Mouse (Mus musculus) layer of hippocampus, adult 11-12 months (tissue): Measurements from ENCODE around the gene Tle4.

Experiments
- DNase-seq: peaks from one replicate; pipeline ENCODE4 v3.0.0; 2022; ENCODE audit warnings: low spot score

The Tle4 gene

DNA sequence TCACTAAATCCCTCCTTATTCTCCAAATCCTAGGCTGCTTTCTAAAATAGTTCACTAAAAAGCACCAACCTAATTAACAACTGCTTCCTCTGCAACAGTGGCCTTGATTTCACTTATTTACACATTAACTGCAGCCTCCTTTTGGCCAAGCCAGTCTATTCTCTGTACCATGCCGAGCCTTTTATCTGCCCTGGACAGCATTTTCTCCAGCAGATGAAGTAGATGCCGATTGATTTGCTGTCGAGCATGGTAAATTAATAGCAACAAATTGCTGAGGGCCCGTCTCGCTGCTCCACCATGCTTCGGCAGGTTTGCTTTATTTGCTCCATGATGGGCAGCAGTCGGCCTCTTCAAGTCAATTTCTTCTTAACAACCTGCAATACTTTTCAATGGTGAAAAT is 7.7 kb downstream of the Tle4 start:
- DNase-seq = no peak

DNA sequence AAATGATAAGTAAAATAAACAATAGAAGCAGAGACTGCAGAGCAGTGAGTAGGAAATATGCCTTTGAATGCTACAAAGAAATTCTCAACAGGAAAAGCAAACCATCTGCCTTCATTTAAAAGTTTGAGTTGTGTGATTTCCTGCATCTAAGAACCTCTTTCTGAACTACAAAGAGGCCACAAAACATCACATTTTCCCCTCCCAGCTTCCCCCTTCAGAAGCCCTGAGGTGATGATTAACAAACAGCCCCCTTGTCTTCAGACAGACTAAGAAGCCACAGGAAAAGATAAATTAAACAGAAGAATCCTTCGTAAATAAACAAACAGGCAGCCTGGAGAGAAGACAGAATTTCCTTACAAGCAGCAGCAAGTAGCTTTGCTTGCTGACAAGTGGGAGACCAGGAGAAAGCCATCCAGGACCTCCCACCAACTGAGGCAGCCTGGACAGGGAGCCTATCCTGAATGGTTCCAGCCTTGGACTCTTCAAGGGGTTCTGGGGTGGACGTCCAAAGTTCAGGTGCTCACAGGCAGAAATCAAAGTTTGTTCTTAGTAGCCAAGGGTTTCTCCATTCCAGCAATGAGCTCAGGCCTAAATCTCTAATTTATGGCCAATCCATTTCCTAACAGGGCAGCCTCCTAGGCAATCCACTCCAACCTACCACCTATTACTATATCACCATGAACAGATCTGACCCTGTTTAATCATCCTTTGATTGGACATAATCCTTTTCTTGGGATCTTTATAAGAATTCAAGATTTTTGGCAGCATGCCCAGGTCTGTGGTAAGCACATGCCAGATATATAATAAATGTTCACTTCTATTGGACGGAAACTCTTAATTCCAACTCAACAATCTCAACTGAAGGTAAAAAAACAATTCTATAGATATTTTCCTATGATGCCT is 9.4 kb downstream of the Tle4 start:
- DNase-seq = no peak

DNA sequence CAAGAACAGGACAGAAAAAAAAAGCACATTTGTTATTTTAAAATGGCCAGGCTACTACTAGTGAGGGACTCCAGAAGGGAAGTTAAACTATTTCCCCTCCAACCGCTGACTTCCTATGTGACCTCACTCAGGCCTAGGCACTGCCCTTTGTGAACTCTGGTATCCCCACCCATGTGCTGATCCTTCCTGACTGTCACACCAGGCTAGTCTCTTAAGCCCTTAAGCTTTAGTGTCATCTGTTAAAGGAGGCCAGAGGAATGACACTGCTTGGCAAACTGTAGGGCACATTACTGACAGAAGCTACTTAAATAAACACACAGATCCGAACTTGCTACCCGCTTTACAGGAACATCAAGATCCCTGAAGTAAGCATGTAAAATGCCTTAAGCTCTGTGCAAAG is 11.7 kb downstream of the Tle4 start:
- DNase-seq = no peak

DNA sequence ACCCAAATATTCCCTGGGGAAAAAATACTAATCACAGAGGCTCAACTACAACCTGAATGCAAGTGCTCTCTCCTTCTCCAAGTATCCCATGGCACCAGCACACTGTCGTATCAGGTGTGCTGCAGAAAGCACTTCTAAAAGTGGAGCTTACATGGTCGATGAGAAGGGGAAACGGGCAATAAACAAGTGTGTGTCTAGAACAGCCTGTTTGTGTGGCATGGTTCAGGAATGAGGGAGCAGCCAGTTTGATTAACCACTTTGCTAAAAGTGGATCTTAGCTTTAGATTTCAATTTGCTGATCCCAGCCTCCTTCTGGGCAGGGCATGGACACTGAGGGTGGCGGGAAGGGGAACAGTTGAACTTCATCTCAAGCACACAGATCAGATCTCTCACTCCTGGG is 12.1 kb downstream of the Tle4 start:
- no peak for DNase-seq

DNA sequence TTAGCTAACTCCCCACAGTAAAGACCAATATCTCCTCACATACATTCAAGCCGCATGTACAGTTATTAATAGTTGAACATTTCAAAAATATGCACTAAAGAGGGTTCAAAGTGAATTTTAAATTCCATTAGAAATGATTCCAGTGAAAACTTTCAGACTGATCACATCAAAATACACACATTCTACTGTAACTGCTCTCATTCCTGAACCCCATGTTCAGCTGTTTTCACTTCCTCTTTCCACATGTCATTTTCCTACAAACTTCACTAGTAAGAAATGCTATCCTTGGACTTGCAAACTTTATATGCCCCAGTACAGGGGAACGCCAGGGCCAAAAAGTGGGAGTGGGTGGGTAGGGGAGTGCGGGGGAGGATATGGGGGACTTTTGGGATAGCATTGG is 12.6 kb downstream of the Tle4 start:
- DNase-seq = no peak

DNA sequence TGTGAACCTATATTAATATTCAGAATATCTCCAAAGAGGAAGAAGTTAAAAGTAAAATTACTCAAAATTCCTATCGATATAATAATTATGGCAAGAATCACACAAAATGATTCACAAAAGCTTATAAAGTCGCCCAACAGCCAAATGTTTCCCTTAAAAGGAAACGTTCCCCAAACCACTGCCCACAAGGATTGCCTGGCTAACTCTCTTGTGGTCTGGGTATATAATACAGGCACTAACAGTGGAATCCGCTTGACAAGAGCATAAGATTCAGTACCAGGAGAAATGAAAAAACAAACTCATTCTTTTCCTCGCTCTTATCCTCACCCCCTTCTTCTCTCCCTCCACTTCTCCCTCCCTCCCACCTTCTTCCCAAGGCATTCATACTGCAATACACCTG is 19.2 kb downstream of the Tle4 start:
- no peak for DNase-seq

DNA sequence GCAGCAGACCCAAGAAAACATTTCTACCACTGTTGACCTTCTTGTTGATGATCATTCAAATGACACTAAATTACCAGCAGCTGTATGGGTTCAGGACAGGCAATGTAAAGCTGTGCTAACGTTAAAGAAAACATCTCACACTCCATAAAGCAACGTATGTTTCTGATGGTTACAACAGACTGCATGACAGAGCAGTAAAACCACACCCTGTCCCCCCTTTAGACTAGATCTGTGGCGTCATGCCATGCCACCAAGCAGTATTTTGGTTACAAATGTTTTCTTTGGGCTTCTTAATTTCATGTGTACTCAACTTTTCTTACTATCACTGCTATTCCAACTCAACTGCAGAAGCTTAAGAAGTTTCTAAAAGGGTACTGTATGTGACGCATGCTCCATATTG is 19.8 kb downstream of the Tle4 start:
- no peak for DNase-seq

DNA sequence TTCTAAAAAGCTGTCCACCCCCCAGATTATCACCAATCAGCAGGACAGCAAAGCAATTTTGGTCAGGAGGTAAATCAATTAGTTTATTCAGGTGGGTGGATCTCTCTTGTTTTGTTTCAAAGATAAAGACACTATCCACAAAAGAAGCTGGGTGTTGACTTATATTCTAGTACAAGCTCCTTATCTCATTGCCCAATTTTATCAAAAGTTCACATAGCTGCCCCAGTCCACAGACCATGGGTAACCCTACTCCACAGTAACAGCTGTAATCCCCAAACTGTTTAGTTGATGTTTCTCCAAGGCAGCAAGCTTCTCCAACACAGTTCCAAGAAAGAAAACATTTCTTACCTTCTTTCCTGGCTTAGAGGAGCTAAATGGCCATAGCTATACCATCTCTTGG is 21.5 kb downstream of the Tle4 start:
- no peak for DNase-seq

DNA sequence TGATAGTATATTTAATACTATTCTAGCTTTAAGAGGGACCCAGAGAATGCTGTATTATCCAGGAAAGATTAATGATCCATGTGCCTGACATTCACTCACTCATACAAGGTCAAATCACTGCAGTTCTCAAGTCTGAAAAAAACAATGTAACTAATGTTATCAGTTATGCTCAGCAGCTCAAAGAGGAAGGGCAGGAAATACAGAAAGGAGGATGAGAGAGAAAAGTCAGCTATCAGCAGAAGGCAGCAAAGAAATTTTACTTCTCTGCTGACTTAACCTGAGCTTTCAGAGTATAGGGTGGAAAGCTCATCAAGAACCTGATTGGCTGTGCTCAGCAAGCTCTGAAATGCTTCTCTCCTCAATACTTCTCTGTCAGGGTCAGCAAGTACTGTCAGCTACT is 29.0 kb downstream of the Tle4 start:
- no peak for DNase-seq

DNA sequence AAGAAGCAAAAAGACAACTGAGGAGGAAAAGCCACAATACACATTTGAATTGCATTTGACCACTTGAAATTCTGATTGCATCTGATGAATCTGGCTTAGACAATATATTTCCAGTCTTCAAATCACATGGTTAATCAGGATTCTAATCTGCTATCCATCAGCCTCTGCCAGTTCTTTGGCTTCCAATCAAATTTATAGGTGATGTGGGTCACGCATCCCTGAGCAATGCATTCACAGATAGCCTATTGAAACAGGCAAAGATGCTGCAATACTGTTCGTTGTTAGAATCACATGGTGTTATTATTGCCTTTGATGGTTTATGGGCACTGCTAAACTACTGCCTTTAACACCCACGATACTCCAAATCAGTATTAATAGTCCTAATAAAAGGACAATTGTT is 30.8 kb downstream of the Tle4 start:
- no peak for DNase-seq

DNA sequence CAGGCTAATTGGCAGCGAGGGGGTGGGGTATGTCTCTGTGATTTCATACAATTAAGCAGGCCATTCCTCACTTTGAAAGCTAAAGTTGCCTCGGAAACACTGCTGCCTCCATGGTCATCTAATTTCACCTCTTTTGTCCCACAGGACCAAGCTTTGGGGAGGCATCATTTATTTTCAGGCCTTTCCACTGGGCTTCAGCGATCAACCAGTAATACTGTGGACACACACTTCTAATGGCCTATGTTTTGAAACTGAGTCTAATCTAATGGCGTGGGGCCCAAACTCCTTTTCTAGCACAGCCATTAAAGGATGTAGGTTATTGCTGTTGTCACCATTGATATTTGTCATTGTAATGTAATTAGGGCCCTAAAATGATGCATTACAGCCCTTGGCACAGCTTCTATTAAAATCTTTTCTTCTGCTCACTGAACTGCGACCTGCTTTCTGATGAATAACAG is 31.3 kb downstream of the Tle4 start:
- DNase-seq = peak; percentile 12

DNA sequence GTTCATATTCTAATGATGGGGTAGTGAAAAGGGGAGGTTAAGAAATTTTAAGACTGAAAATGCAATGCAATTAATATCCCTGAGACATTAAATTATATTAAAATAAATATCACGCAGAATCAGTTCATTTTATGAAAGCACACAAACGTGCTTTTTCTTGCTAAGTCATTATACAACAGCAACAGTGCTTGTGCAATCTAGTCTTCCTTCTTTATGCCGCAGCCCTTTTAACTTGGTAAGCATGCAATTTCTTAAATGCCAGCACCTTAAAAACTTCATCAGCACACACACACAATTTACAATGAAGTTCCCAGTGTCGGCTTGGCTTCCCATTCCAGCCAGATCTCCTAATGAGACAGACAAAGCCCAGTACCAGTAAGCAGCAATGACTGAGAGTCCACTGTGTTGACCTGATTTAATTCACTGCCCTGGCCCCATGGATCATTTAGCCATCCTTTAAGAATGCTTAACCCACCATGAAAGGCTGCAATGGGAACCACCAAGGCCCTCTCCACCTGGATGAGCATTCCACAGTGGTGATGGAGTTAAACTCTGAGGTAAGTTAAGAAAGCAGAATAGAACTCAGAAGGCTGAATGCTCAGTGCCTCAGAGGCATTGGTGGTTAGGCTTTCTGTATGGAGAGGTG is 32.3 kb downstream of the Tle4 start:
- peak; percentile 12 for DNase-seq

DNA sequence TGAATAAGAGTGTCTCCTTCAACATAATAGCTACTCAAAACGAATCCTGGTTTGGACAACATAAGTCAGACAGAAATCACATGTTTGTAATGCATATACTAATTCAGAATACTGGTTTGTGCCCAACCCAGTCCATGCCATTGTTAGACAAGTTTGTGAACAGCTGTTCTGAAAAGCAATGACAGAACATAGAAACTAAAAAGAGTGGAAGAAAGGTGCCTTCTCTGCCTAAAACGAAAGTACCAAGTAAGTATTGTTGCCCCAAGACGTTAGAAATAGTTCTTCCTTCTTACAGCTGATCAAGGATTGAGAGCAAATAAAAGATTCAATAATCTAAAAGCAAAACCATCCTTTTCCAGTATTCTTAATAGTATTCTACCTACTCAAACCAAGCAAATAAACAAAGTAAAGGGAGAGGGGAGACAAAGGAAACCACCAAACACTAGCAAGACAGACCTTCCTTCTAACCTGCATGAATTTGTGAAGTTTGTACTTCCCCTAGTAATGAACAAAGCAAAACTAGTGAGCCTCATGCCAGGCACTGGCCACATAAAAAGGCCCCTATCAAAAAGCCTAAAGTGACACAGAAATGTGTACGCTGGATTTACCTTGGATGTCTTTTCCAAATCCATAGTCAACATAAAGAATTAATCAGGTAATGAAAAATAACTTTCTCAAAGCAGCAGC is 34.4 kb downstream of the Tle4 start:
- DNase-seq = no peak

DNA sequence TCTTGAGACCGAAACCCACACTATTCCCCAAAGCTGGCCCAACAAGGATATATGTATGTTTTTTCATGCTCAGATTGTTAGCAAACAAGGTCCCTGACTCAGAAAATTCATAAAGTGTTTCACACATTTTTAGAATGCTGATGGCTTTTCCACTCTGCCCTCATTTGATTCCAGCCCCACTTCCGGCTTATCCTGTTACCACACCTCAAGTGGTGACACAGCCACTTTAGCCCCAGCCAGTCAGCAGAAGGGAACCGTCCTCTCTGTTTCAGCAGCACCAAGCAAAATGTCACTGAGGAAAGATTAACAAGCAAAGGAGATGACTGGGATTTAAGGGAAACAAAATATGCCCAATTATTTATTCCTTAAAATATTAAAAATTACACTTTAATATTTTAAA is 50.0 kb downstream of the Tle4 start:
- DNase-seq = no peak

DNA sequence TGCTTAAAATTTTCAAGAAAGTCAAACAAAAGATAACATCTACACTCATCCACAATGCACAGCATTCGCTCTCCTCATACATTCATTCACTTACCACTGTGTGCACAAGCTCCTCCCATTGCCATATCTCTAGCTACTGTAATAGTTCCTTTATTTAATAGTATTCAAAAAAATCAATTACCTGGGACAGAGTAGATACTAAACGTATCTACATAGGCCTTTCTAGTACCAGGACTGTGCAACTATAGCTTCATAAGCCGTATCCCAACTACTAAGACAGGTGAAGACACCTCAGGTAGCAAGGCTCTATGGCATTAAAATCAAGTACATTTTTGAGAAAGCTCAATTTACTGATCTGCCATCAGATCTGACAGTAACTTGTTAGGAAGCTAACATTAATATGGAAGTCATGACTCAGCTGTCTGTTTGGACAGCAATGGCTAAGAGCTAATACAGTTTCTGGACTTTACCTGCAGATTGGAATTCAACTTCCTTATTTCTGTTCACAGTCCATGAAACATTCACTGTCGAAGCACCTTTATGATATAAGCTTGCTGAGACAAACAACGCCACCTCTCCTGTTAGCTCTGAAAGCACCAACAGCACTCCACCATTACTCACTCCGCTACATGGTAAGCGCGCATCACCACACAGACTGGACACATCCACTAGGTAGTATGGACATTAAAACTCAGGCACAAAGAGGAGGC is 50.6 kb downstream of the Tle4 start:
- DNase-seq = no peak

DNA sequence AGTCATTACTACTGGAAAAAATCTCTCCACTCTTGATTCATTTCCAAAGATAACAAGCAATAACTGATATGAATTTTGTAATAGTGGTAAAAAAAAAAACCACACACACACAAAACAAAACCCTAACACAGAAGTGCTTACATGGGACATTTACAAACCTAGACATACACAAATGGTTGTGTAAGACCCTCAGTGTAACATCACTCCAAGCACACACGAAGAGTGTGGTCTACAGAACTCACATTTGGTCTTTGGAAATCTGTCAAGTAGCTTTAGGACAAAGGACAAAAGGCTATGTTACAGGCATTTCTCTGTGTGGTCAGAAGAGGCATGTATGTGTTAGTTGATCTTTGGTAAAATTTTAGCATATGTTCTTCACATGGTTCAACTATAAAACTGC is 52.4 kb downstream of the Tle4 start:
- DNase-seq = no peak

DNA sequence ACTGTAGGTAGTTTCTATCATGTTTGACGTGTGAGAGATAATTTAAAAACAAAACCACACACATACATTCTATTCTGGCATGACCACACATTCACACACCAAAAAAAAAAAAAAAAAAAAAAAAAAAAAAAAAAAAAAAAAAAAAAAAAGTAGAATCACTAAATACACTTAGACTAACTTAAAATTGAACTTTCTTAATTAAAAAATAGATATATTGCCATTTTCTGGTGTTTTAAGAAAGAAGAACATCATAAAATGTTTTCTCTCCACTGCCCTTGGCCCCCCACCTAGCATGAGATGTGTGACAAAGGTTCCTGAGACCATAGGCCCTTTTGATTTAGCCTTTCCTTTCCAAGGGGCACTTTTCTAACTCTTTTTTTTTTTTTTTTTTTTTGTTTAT is 54.5 kb downstream of the Tle4 start:
- DNase-seq = no peak

DNA sequence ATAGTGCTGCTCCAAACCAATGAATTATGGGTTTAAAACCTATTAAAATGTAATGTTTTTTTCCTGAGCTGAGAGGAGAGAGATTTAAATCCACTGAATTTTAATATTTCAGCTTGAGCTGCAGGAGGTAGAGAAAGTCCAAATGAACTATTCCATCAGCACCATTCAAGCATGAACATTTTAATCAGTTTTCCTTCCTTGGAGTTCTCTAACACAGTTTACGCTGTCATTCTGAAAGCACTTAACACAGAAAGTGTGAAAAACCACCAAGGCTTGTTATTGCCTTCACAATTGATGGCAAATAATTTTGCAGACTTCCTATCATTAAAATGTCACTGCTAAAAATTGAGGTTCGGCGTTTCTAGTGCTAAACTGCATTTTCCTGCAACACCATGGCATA is 57.2 kb downstream of the Tle4 start:
- DNase-seq = no peak

DNA sequence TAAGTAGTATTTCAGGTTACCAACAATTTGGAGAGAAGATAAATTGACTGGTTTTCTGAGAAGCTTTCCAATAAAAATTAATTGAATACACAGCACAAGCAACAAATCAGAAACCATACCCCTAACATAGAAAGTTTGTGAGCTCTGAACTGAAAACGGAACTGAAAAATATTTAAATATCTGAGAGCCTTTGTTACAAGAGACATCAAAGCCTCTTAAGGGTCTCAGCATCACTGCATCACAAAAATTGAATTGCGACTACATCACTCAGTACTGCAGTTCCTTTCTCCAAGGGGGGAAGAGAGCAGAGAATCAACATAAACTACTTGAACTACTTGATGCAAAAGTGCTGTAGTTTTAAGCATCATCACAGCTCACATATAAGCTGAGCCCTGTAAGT is 61.2 kb downstream of the Tle4 start:
- DNase-seq = no peak

DNA sequence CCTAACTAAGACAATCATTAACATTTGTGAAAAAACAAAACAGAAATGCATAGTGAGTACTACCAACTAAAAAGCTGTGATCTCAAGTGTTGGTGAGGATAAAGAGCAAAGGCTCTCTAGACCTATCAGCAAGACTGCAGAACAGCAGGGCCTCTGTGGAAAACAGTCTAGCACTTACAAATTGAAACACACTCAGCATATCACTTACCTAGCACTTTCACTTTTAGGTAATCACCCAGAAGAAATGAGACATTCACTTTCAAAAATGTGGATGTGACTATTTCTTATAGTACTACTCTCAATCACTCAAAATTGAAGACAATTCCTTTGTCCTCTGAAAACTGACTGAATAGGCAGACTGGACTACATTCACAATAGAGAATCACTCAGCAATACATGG is 63.4 kb downstream of the Tle4 start:
- DNase-seq = no peak

DNA sequence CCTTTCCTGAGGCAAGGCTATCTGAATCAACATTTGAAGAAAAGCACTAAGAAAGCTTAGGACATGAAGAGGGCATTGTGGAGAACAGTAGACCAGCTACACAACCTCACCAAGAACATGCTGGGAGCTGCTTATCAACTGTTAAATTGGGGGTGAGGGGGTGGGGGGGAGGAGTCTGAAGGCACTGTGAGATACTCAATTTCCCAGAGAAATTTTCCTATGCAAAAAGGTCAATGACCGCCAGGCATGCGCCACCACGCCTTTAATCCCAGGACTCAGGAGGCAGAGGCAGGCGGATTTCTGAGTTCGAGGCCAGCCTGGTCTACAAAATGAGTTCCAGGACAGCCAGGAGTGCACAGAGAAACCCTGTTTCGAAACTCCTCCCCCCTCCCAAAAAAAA is 65.0 kb downstream of the Tle4 start:
- DNase-seq = no peak

DNA sequence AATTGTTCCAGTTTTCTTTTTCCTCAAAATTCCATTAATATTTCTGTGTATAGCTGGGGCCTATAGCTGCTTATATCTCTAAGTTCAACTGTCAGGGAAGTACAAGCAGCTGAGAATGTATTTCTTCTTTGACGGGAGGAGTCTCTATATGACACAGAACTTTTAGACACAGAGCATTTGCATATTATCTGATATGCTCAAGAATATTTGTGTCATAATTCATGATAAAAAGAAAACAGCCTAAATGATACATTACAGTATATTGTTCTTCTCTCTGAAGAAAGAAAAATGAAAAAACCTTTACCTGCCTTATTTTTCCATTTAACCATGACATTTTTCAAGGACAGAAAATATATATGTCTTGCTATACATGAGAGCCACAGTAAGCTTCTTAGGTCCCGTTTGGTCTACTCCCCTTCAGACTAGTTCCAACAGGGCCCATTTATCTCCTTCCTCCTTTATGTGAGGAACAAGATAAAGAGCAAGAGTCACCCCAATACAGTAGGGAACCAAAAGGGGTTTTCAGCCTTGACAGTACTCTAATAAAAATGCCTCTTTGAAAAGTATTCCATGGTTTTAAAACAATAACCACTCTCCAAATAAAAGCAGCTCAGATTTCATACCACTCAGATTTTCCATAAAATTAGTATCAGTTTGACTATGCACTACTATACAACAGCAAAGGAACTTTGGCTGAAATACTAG is 77.6 kb downstream of the Tle4 start:
- no peak for DNase-seq
